In genomic region chr19:45017909-45018308, GRCm38 (mm10) we compare ENCODE assay signal across 8 mouse cellular contexts. TPM values are rescaled to one million over a fixed set of nuclear protein-coding genes. Genes with fewer than 3 reads are reported as not detected.
DNase-seq lines count a peak whose midpoint lies in the region; ATAC-seq and TF ChIP-seq lines count a peak whose summit lies in the region.

No protein-coding gene starts in this region.

- no peaks in the 10 kb centered on the region for H3K9me3 ChIP-seq in limb, embryonic 14.5 days (ENCODE audit: control insufficient read depth, low read length)
- no peaks in the 10 kb centered on the region for H3K9me3 ChIP-seq in midbrain, embryonic 16.5 days (replicated peaks; ENCODE audit: control insufficient read depth, low read length, poor library complexity, severe bottlenecking)
- H3K9me3 ChIP-seq in stomach, embryonic 15.5 days: no peaks in the 10 kb centered on the region

- DNase-seq in cerebellum, adult 11 months: peak; percentile 82
- DNase-seq in embryo, embryonic 11 days: peak; percentile 93
- DNase-seq in heart, adult 18-20 months: peak; percentile 88 to 94
- DNase-seq in kidney, adult 2 months: peak; percentile 92
- DNase-seq in limb, embryonic 14.5 days (ENCODE audit: low spot score): peak; percentile 70

- TF ChIP-seq POLR2A in kidney, adult 2 months (IDR thresholded peaks at IDR 0.05; ENCODE audit: low read depth, low read length): no peak
- TF ChIP-seq POLR2A in limb, embryonic 14.5 days (IDR thresholded peaks at IDR 0.05; ENCODE audit: borderline replicate concordance, extremely low read depth, insufficient read depth, insufficient read length): 0 out of 2 replicates have a peak, but pooled peaks have one; percentile 46

- H3K4me2 ChIP-seq in limb, embryonic 14.5 days (replicated peaks; ENCODE audit: low read depth, low read length, severe bottlenecking): peak overlapping the region; percentile 96
- peak overlapping the region; percentile 89 for H3K4me2 ChIP-seq in midbrain, embryonic 16.5 days (ENCODE audit: low read length)
- peak overlapping the region; percentile 95 for H3K4me2 ChIP-seq in stomach, embryonic 15.5 days

- no peak for ATAC-seq in cerebellum, adult (ENCODE audit: insufficient number of reproducible peaks, low FRiP score, low TSS enrichment)
- ATAC-seq in limb, embryonic 14.5 days (ENCODE audit: low FRiP score, low read depth): peak; percentile 67
- peak; percentile 72 for ATAC-seq in midbrain, embryonic 16.5 days
- ATAC-seq in stomach, embryonic 15.5 days (ENCODE audit: insufficient read depth, low FRiP score, low read depth): peak; percentile 52

- H3K27me3 ChIP-seq in kidney, adult 2 months (replicated peaks; ENCODE audit: control insufficient read depth, insufficient read depth, low read length): no peaks in the 10 kb centered on the region
- no peaks in the 10 kb centered on the region for H3K27me3 ChIP-seq in limb, embryonic 14.5 days (ENCODE audit: control insufficient read depth, insufficient read depth, low read length)
- no peaks in the 10 kb centered on the region for H3K27me3 ChIP-seq in midbrain, embryonic 16.5 days (ENCODE audit: control insufficient read depth, insufficient read depth, low read depth, low read length)
- no peaks in the 10 kb centered on the region for H3K27me3 ChIP-seq in stomach, embryonic 15.5 days (replicated peaks)

- H3K4me3 ChIP-seq in kidney, adult 2 months (ENCODE audit: insufficient read depth, low read depth, low read length): peak overlapping the region; percentile 77
- H3K4me3 ChIP-seq in limb, embryonic 14.5 days (replicated peaks; ENCODE audit: low read length): peak overlapping the region; percentile 73
- H3K4me3 ChIP-seq in midbrain, embryonic 16.5 days (ENCODE audit: low read depth, low read length): peak overlapping the region; percentile 68
- peak overlapping the region; percentile 59 for H3K4me3 ChIP-seq in stomach, embryonic 15.5 days (replicated peaks)

- H3K9ac ChIP-seq in limb, embryonic 14.5 days (ENCODE audit: low read depth, low read length, severe bottlenecking): peak overlapping the region; percentile 80
- peak overlapping the region; percentile 69 for H3K9ac ChIP-seq in midbrain, embryonic 16.5 days (ENCODE audit: low read depth, low read length)
- peak overlapping the region; percentile 58; the same call in 1 of the 2 replicates for H3K9ac ChIP-seq in stomach, embryonic 15.5 days

- TF ChIP-seq CTCF in kidney, adult 2 months (conservative IDR thresholded peaks at IDR 0.05; ENCODE audit: insufficient read depth, insufficient read length, low read depth, low read length): no peak

- peaks cover 15% of the 10 kb centered on the region for H3K4me1 ChIP-seq in kidney, adult 2 months (ENCODE audit: control insufficient read depth, insufficient read depth, low read length)
- peaks cover 52% of the 10 kb centered on the region for H3K4me1 ChIP-seq in limb, embryonic 14.5 days (ENCODE audit: control insufficient read depth, insufficient read depth, low read length)
- H3K4me1 ChIP-seq in midbrain, embryonic 16.5 days (ENCODE audit: control insufficient read depth, insufficient read depth, low read length): peaks cover 31% of the 10 kb centered on the region
- H3K4me1 ChIP-seq in stomach, embryonic 15.5 days: peaks cover 52% of the 10 kb centered on the region

- no peaks in the 10 kb centered on the region for H3K36me3 ChIP-seq in kidney, adult 2 months (ENCODE audit: control insufficient read depth, insufficient read depth, low read length)
- H3K36me3 ChIP-seq in limb, embryonic 14.5 days (ENCODE audit: control insufficient read depth, insufficient read depth, low read length): peaks cover 21% of the 10 kb centered on the region
- H3K36me3 ChIP-seq in midbrain, embryonic 16.5 days (ENCODE audit: control insufficient read depth, insufficient read depth, low read length): no peaks in the 10 kb centered on the region
- H3K36me3 ChIP-seq in stomach, embryonic 15.5 days: 0 out of 2 replicates have a peak, but pooled peaks cover 5% of the 10 kb centered on the region

- WGBS in kidney, adult 2 months: 2% methylated on average over 42 of the region's 48 CpGs
- WGBS in limb, embryonic 14.5 days: 3% methylated on average over 25 of the region's 48 CpGs
- WGBS in midbrain, embryonic 16.5 days: 0% methylated on average over 18 of the region's 48 CpGs
- WGBS in stomach, embryonic 15.5 days: under 1% methylated on average over 48 of the region's 48 CpGs

- peak overlapping the region; percentile 98 for H3K27ac ChIP-seq in kidney, adult 2 months (ENCODE audit: insufficient read depth, low read depth, low read length)
- peak overlapping the region; percentile 99 for H3K27ac ChIP-seq in limb, embryonic 14.5 days (replicated peaks; ENCODE audit: low read depth, low read length)
- peak overlapping the region; percentile 90 for H3K27ac ChIP-seq in midbrain, embryonic 16.5 days (ENCODE audit: low read length)
- H3K27ac ChIP-seq in stomach, embryonic 15.5 days: peak overlapping the region; percentile 100

RNA-seq across cellular contexts. Expression of gene Lzts2, which starts 3.7 kb away (rescaled TPM):
- total RNA-seq in heart, adult 18-20 months (2021): 10 to 100 TPM; 55.3 to 58.9 TPM
- polyA plus RNA-seq in kidney, adult 2 months (2012; rRNA removed): 54.7 and 74.3 TPM in 2 replicates
- 87.0 and 123 TPM in 2 replicates for polyA plus RNA-seq in limb, embryonic 14.5 days (2012; rRNA removed)
- polyA plus RNA-seq in limb, embryonic 14.5 days (2014; fragmentation: Nextera tagmentation; extraction: Ambion mirVana): 64.7 and 75.6 TPM in 2 replicates
- 15.5 and 17.2 TPM in 2 replicates for polyA plus RNA-seq in midbrain, embryonic 16.5 days (2015; fragmentation: Nextera tagmentation; extraction: Ambion mirVana)
- 65.5 and 69.9 TPM in 2 replicates for polyA plus RNA-seq in stomach, embryonic 15.5 days (2015; fragmentation: Nextera tagmentation; extraction: Ambion mirVana)

RNA-seq across cellular contexts. Expression of gene Mrpl43, which starts 11.7 kb away (rescaled TPM):
- 10 to 100 TPM; 54.3 to 58.2 TPM for total RNA-seq in heart, adult 18-20 months (2021)
- polyA plus RNA-seq in kidney, adult 2 months (2012; rRNA removed): 86.5 and 87.9 TPM in 2 replicates
- polyA plus RNA-seq in limb, embryonic 14.5 days (2012; rRNA removed): 67.6 and 78.9 TPM in 2 replicates
- polyA plus RNA-seq in limb, embryonic 14.5 days (2014; fragmentation: Nextera tagmentation; extraction: Ambion mirVana): 55.0 and 61.3 TPM in 2 replicates
- 88.6 and 92.9 TPM in 2 replicates for polyA plus RNA-seq in midbrain, embryonic 16.5 days (2015; fragmentation: Nextera tagmentation; extraction: Ambion mirVana)
- polyA plus RNA-seq in stomach, embryonic 15.5 days (2015; fragmentation: Nextera tagmentation; extraction: Ambion mirVana): 70.4 and 71.2 TPM in 2 replicates

RNA-seq across cellular contexts. Expression of gene Twnk, which starts 12.4 kb away (rescaled TPM):
- total RNA-seq in heart, adult 18-20 months (2021): 10 to 100 TPM; 32.5 to 32.8 TPM
- 14.8 and 15.0 TPM in 2 replicates for polyA plus RNA-seq in kidney, adult 2 months (2012; rRNA removed)
- 13.6 and 15.9 TPM in 2 replicates for polyA plus RNA-seq in limb, embryonic 14.5 days (2012; rRNA removed)
- polyA plus RNA-seq in limb, embryonic 14.5 days (2014; fragmentation: Nextera tagmentation; extraction: Ambion mirVana): 12.5 and 13.3 TPM in 2 replicates
- 13.6 and 16.0 TPM in 2 replicates for polyA plus RNA-seq in midbrain, embryonic 16.5 days (2015; fragmentation: Nextera tagmentation; extraction: Ambion mirVana)
- polyA plus RNA-seq in stomach, embryonic 15.5 days (2015; fragmentation: Nextera tagmentation; extraction: Ambion mirVana): 18.3 and 19.8 TPM in 2 replicates

RNA-seq across cellular contexts. Expression of gene Pdzd7, which starts 27.6 kb away (rescaled TPM):
- not detected for total RNA-seq in heart, adult 18-20 months (2021)
- 0.74 and 0.99 TPM in 2 replicates for polyA plus RNA-seq in kidney, adult 2 months (2012; rRNA removed)
- 0.85 and 0.99 TPM in 2 replicates for polyA plus RNA-seq in limb, embryonic 14.5 days (2012; rRNA removed)
- 0.26 and 0.47 TPM in 2 replicates for polyA plus RNA-seq in limb, embryonic 14.5 days (2014; fragmentation: Nextera tagmentation; extraction: Ambion mirVana)
- 2.9 and 3.9 TPM in 2 replicates for polyA plus RNA-seq in midbrain, embryonic 16.5 days (2015; fragmentation: Nextera tagmentation; extraction: Ambion mirVana)
- 0.27 and 0.33 TPM in 2 replicates for polyA plus RNA-seq in stomach, embryonic 15.5 days (2015; fragmentation: Nextera tagmentation; extraction: Ambion mirVana)

RNA-seq across cellular contexts. Expression of gene Sema4g, which starts 29.0 kb away (rescaled TPM):
- under 1 TPM; 0.28 to 0.50 TPM for total RNA-seq in heart, adult 18-20 months (2021)
- polyA plus RNA-seq in kidney, adult 2 months (2012; rRNA removed): 92.2 and 119 TPM in 2 replicates
- 61.3 and 79.8 TPM in 2 replicates for polyA plus RNA-seq in limb, embryonic 14.5 days (2012; rRNA removed)
- polyA plus RNA-seq in limb, embryonic 14.5 days (2014; fragmentation: Nextera tagmentation; extraction: Ambion mirVana): 5.4 and 7.3 TPM in 2 replicates
- polyA plus RNA-seq in midbrain, embryonic 16.5 days (2015; fragmentation: Nextera tagmentation; extraction: Ambion mirVana): 16.5 and 16.9 TPM in 2 replicates
- 6.5 and 7.4 TPM in 2 replicates for polyA plus RNA-seq in stomach, embryonic 15.5 days (2015; fragmentation: Nextera tagmentation; extraction: Ambion mirVana)
